Mouse (Mus musculus) spleen, postnatal 4 days (tissue): Measurements from ENCODE around the gene Atp1a2.
A peak's percentile ranks its signal among the peaks of the same experiment; 100 is the strongest.

Experiments
- DNase-seq, 2 experiments: peaks; one replicate each; pipeline ENCODE4 v3.0.0; 2022; ENCODE audit warnings: low spot score in 2 of 2

Gene Atp1a2

GRCm38 (mm10) chr1:172324725-172325124, 26.9 kb upstream of the Atp1a2 start:
- DNase-seq: peak; percentile 70 to 88

DNA sequence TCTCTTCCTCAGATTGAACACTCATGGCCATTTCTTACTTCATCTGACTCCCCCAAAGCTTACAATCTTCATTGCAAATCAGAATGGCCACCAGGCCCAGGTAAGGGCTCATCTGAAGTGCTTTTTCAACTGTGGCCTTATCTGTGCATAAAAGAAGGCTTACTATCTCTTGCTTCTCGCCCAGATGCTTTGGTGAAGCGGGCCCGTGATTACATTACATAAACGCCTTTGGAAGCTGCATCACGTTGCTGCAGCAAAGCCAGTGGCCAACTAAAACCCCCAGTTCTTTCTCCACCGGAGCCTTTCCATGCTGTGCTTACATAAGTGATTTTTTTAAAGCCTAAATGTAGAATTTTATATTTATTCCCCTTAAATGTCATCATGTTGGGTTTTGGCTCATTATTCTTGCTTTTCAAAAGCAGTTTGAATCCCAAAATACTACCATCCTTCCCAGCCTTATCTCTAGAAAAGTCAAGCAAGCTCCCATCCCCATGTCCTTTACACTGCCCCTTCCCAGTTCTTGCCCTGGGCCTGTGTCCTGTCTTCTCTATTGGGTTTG, 26.0 kb upstream of the Atp1a2 start:
- no peak for DNase-seq

GRCm38 (mm10) chr1:172323298-172323697, 25.4 kb upstream of the Atp1a2 start:
- DNase-seq: no peak

GRCm38 (mm10) chr1:172322725-172323124, 24.9 kb upstream of the Atp1a2 start:
- DNase-seq: no peak

- no peak for DNase-seq
Measured at GRCm38 (mm10) chr1:172319921-172320411, 22.1 kb upstream of the Atp1a2 start.

GRCm38 (mm10) chr1:172319346-172319745, 21.5 kb upstream of the Atp1a2 start:
- DNase-seq: no peak

- DNase-seq: no peak
Measured at GRCm38 (mm10) chr1:172318424-172319035, 20.7 kb upstream of the Atp1a2 start.

GRCm38 (mm10) chr1:172317946-172318345, 20.1 kb upstream of the Atp1a2 start:
- DNase-seq: no peak

GRCm38 (mm10) chr1:172317431-172317830, 19.6 kb upstream of the Atp1a2 start:
- no peak for DNase-seq

GRCm38 (mm10) chr1:172314911-172315310, 17.0 kb upstream of the Atp1a2 start:
- DNase-seq: no peak

DNA sequence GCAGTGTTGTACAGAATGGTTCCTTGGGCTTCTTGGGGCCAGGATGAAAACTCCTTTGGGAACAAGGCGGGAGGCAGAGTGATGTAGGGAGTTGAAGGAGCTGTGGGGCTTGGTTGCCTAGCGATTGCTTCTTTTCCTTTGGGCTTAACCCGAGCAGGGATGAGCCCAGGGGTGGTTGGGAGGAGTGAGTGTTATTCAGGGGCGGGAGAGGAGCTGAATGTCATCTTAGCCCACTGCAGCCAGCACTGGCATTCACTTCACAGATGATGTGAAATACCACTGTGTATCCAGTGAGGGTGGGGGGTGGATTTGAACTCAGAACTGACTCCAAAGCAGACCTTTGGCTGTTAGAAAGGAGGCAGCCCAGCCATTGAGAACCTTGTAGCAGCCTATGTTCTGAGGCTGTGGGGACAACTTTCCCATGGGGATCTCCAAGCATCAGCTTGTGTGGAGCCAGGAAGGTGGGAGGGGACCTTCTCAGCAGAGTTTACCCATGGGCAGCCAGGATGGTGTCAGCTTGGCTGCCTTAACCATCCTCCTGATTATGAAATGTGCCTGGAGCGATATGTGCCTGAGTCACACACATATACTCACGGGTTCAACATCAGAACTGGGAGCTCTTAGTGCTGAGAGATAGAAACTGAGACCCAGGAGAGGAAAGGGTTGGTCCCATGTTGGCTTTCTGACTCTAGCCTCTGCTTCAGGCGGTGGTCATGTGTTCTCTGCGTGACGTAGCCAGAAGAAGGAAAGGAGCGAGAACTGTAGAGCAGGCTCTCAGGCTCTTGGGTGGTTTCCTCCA, 15.9 kb upstream of the Atp1a2 start:
- no peak for DNase-seq

- DNase-seq: no peak
Measured at GRCm38 (mm10) chr1:172312768-172313561, 15.1 kb upstream of the Atp1a2 start.

GRCm38 (mm10) chr1:172311921-172312767, 14.3 kb upstream of the Atp1a2 start:
- DNase-seq: peak; percentile 89 to 93

DNA sequence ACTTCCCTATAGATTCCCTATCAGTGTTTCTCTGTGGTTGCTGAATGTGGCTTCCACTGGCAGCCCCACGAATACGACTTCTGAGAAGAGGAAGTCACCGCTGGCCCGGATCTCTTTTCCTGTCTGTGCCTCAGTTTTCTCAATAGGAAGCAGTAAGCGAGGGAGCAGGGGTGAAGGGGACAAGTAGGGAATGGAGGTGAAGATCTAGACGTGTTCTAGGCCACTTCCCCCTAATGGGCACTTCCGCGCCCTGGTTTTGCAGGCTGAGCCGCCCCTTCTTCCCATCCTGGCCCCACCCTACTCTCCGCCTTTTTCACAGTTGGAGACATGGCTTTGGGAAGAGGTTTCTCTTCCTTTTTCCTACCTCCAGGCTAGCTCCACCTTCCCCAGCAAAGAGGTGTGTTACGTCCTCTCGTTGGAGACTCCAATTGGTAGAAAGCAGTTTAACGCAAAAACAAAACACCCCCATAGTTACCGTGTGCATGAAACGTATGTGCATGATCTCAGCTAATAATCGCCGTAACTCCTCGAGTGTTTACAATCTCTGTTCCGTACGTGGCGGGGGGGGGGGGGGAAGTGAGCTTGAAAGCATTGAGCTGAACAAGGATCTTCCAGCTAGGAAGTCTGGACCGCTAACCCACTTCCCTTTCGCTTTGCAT, 13.5 kb upstream of the Atp1a2 start:
- peak in 1 of 2 experiments; percentile 68 for DNase-seq

DNA sequence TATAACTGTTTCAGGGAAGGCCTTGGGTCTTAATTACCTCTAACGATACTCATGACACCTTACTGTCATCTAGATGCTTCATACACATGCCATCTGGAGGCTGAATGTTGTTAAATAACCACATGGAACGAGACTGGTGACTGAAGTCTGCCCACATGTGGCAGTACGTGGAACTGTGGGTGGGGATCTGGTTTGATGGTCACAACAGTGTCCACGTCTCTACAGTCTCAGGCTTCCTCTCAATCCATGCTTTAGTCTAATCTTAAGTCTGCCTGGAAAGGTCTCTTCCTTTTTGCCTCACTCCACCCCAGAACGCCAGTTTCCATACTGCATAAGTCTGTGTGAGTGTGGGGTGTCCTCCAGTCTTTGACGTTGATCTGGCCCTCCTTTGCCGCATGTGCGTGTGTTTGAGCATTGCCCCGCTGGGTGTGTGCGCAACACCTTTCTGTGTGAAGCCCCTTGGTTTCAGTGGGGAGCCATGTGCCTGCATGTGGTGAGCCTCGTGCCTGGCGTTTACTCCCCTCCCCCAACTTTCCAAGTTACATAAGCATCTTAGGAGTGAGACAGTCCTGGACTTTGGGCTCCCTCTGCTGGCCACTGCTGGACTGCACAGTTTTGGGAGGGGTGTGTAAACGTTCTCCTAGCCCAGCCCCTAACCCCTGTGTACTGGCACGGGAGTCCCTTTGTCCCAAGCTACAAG, 12.0 kb upstream of the Atp1a2 start:
- DNase-seq: peak; percentile 84 to 94

- DNase-seq: no peak
Measured at GRCm38 (mm10) chr1:172308409-172308808, 10.5 kb upstream of the Atp1a2 start.

- DNase-seq: no peak
Measured at GRCm38 (mm10) chr1:172307936-172308335, 10.1 kb upstream of the Atp1a2 start.

GRCm38 (mm10) chr1:172306885-172307284, 9.0 kb upstream of the Atp1a2 start:
- DNase-seq: no peak

GRCm38 (mm10) chr1:172306196-172306595, 8.3 kb upstream of the Atp1a2 start:
- no peak for DNase-seq

- DNase-seq: peak in 1 of 2 experiments; percentile 13
Measured at GRCm38 (mm10) chr1:172305635-172306034, 7.8 kb upstream of the Atp1a2 start.
